Mouse (Mus musculus): Measurements from ENCODE around the gene Mrpl17.
"Not testable (repeated sequence)": the region's sequence is repeated elsewhere in the genome, so short reads cannot be mapped to it uniquely, and the experiment has no call there.

The Mrpl17 gene

GRCm38 (mm10) chr7:105810877-105811489, at the start of gene Mrpl17:
Gene Mrpl17 (minus strand): TSS chr7:105811099.
- peak; percentile 99 for DNase-seq (ENCODE audit: low spot score)

GRCm38 (mm10) chr7:105855718-105856560, 45.0 kb upstream of the Mrpl17 start:
- DNase-seq (ENCODE audit: low spot score) = not testable (repeated sequence)

GRCm38 (mm10) chr7:105824281-105824680, 13.4 kb upstream of the Mrpl17 start:
- DNase-seq (ENCODE audit: low spot score) = no peak

GRCm38 (mm10) chr7:105818483-105818882, 7.6 kb upstream of the Mrpl17 start:
- no peak for DNase-seq (ENCODE audit: low spot score)

GRCm38 (mm10) chr7:105816736-105817135, 5.8 kb upstream of the Mrpl17 start:
- DNase-seq (ENCODE audit: low spot score) = no peak

GRCm38 (mm10) chr7:105813326-105813725, 2.4 kb upstream of the Mrpl17 start:
- DNase-seq (ENCODE audit: low spot score) = no peak

GRCm38 (mm10) chr7:105812566-105812965, 1.7 kb upstream of the Mrpl17 start:
- no peak for DNase-seq (ENCODE audit: low spot score)

- DNase-seq (ENCODE audit: low spot score) = no peak
These were observed 617 bp upstream of the Mrpl17 start for GRCm38 (mm10) chr7:105811516-105811915.

GRCm38 (mm10) chr7:105810280-105810876, 521 bp downstream of the Mrpl17 start:
- peak; percentile 17 for DNase-seq (ENCODE audit: low spot score)

- DNase-seq (ENCODE audit: low spot score) = no peak
These were observed 1.1 kb downstream of the Mrpl17 start for GRCm38 (mm10) chr7:105809836-105810235.

GRCm38 (mm10) chr7:105808385-105808784, 2.5 kb downstream of the Mrpl17 start:
- no peak for DNase-seq (ENCODE audit: low spot score)

- DNase-seq (ENCODE audit: low spot score) = no peak
These were observed 4.2 kb downstream of the Mrpl17 start for GRCm38 (mm10) chr7:105806716-105807115.

GRCm38 (mm10) chr7:105806125-105806524, 4.8 kb downstream of the Mrpl17 start:
- no peak for DNase-seq (ENCODE audit: low spot score)

GRCm38 (mm10) chr7:105803428-105803827, 7.5 kb downstream of the Mrpl17 start:
- DNase-seq (ENCODE audit: low spot score) = no peak

GRCm38 (mm10) chr7:105802771-105803170, 8.1 kb downstream of the Mrpl17 start:
- no peak for DNase-seq (ENCODE audit: low spot score)

GRCm38 (mm10) chr7:105802312-105802711, 8.6 kb downstream of the Mrpl17 start:
- no peak for DNase-seq (ENCODE audit: low spot score)

- no peak for DNase-seq (ENCODE audit: low spot score)
These were observed 13.9 kb downstream of the Mrpl17 start for GRCm38 (mm10) chr7:105796972-105797371.

- no peak for DNase-seq (ENCODE audit: low spot score)
These were observed 15.0 kb downstream of the Mrpl17 start for GRCm38 (mm10) chr7:105795759-105796366.

GRCm38 (mm10) chr7:105793701-105794100, 17.2 kb downstream of the Mrpl17 start:
- DNase-seq (ENCODE audit: low spot score) = no peak

- no peak for DNase-seq (ENCODE audit: low spot score)
These were observed 19.8 kb downstream of the Mrpl17 start for GRCm38 (mm10) chr7:105791147-105791546.

GRCm38 (mm10) chr7:105787285-105788140, 23.4 kb downstream of the Mrpl17 start, which contains the start of gene Dchs1:
Gene Dchs1 (minus strand): TSS chr7:105787654.
- DNase-seq (ENCODE audit: low spot score) = no peak
